Mouse (Mus musculus) heart, postnatal 0 days (tissue): ENCODE data around the gene Arl14ep.

Source experiments
- CTCF ChIP-seq: IDR thresholded peaks from 2 replicates; pipeline ENCODE4 v1.5.1; 2016; ENCODE audit warnings: antibody characterized with exemption, control low read depth, low read depth
- EP300 ChIP-seq: IDR thresholded peaks from 2 replicates; pipeline ENCODE4 v1.6.1; 2016; ENCODE audit warnings: antibody characterized with exemption, low read depth

GRCm38 (mm10) chr2:106960237-106960636, 14.0 kb downstream of the Arl14ep start:
- TF ChIP-seq CTCF (peak; percentile 50), EP300 (no peak)
